Mouse (Mus musculus) heart, postnatal 25 days (tissue): ENCODE measurements around the gene Foxr1. TPM values are rescaled to one million over a fixed set of nuclear protein-coding genes. Genes with fewer than 3 reads are reported as not detected.
"Not testable (repeated sequence)": the region's sequence is repeated elsewhere in the genome, so short reads cannot be mapped to it uniquely, and the experiment has no call there.

Experiments
- DNase-seq: peaks from one replicate; pipeline ENCODE4 v3.0.0; 2022; ENCODE audit warnings: low spot score
- intact Hi-C: fragments of 180-260 bp; cut with DNase I; formaldehyde crosslinking; loops from one replicate; pipeline ENCODE4 v1.15.1; 2025
- total RNA-seq, 2 experiments: library from RNA; stranded (reverse); gene quantifications; 2 replicates each; pipeline ENCODE4 v1.2.3; 2021

Foxr1 gene
- total RNA-seq, 2 experiments from 2014 or later: not detected

- intact Hi-C loops: loop anchor here (5.0 kb wide), 1 partner anchor 34 kb away; no protein-coding TSS in a partner anchor
- DNase-seq: no peak
Measured at GRCm38 (mm10) chr9:44478229-44478921, 37.4 kb upstream of the Foxr1 start.

- DNase-seq: no peak
- intact Hi-C loops: loop anchor here (5.0 kb wide), 1 partner anchor 35 kb away; no protein-coding TSS in a partner anchor
Measured at GRCm38 (mm10) chr9:44477339-44478228, 36.6 kb upstream of the Foxr1 start.

- no peak for DNase-seq
- intact Hi-C loops: loop anchor here (5.0 kb wide), 1 partner anchor 36 kb away; no protein-coding TSS in a partner anchor
Measured at GRCm38 (mm10) chr9:44475936-44476335, 35.0 kb upstream of the Foxr1 start.

GRCm38 (mm10) chr9:44474327-44474726 is 33.4 kb upstream of the Foxr1 start:
- intact Hi-C loops: no loop called here
- no peak for DNase-seq

- no peak for DNase-seq
- intact Hi-C loops: loop anchor here (2.0 kb wide), 1 partner anchor 18 kb away; the partner anchor contains the start of gene Upk2
Measured at GRCm38 (mm10) chr9:44473184-44473583, 32.2 kb upstream of the Foxr1 start.

GRCm38 (mm10) chr9:44468800-44469199 is 27.9 kb upstream of the Foxr1 start:
- intact Hi-C loops: no loop called here
- no peak for DNase-seq

GRCm38 (mm10) chr9:44468224-44468623 is 27.3 kb upstream of the Foxr1 start:
- intact Hi-C loops: no loop called here
- DNase-seq: no peak

- intact Hi-C loops: no loop called here
- DNase-seq: no peak
Measured at GRCm38 (mm10) chr9:44461950-44462349, 21.0 kb upstream of the Foxr1 start.

- intact Hi-C loops: no loop called here
- no peak for DNase-seq
Measured at GRCm38 (mm10) chr9:44457035-44457742, 16.3 kb upstream of the Foxr1 start.

- no peak for DNase-seq
- intact Hi-C loops: loop anchor here (1.0 to 2.0 kb wide), 3 partner anchors 18 to 197 kb away; no protein-coding TSS in a partner anchor
Measured at GRCm38 (mm10) chr9:44454891-44455220, 13.9 kb upstream of the Foxr1 start, which contains the start of gene Upk2. Gene Upk2 (minus strand): TSS chr9:44454976.

- intact Hi-C loops: loop anchor here (1.0 to 2.0 kb wide), 3 partner anchors 18 to 198 kb away; no protein-coding TSS in a partner anchor
- DNase-seq: peak; percentile 54
Measured at GRCm38 (mm10) chr9:44454132-44454890, 13.4 kb upstream of the Foxr1 start.

- DNase-seq: no peak
- intact Hi-C loops: no loop called here
Measured at GRCm38 (mm10) chr9:44450387-44450786, 9.5 kb upstream of the Foxr1 start.

GRCm38 (mm10) chr9:44444402-44445025 is 3.6 kb upstream of the Foxr1 start:
- intact Hi-C loops: loop anchor here (10.0 kb wide), 1 partner anchor 360 kb away; the partner anchor contains the start of gene Ttc36
- DNase-seq: not testable (repeated sequence)

- intact Hi-C loops: no loop called here
- DNase-seq: no peak
Measured at GRCm38 (mm10) chr9:44435747-44436146, 5.2 kb downstream of the Foxr1 start.

- DNase-seq: no peak
Measured at GRCm38 (mm10) chr9:44432577-44433185, 8.3 kb downstream of the Foxr1 start.

GRCm38 (mm10) chr9:44423576-44423975 is 17.4 kb downstream of the Foxr1 start:
- intact Hi-C loops: no loop called here
- no peak for DNase-seq

More at GRCm38 (mm10) chr9:44432577-44433185, 8.3 kb downstream of the Foxr1 start:
- intact Hi-C loops: no loop called here

- DNase-seq: no peak
- intact Hi-C loops: no loop called here
Measured at GRCm38 (mm10) chr9:44420280-44420898, 20.5 kb downstream of the Foxr1 start.

- DNase-seq, intact Hi-C loops: not testable (repeated sequence)
Measured at GRCm38 (mm10) chr9:44419730-44420129, 21.2 kb downstream of the Foxr1 start.
